Mouse (Mus musculus): ENCODE results near the gene Cep57l1.

DNA sequence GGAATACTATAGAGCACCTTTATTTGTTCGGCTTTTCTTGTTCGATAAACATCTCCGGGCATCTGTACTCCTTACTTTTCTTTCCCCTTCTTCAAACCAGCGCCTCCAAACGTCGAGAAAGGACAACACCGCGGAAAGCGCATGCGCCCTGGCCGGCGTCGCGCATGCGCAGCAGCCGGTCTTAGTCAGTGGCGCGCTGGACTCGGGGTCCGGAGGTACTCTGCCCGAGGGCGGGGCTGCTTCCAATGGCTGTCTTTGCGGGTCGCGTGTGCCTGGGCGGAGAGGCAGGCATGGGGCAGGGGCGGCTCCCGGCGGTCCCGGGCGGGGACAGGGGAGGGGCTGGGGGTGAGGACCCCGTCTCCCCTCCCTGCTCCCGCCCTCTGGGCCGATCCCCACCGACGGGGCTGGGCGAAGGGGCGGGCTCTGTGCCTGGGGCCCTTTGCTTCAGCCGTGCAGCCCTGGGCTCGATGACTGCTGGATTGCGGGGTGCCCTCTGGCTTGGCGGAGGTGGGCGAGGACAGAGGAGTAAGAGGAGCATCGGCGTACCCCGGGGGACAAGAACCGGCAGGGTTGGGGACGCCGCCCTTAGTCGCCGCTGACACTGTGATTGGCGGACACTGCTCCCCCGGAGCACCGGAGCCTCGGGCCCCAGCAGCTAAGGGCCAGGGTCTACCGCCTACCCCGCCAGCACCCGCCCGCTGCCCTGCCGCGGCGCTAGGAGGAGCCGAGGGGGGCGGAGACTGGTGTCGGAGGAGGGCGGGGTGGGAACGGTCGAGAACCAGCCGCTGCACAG is at the start of gene Cep57l1, which contains the start of gene Sesn1:
- TF ChIP-seq CTCF (IDR thresholded peaks at IDR 0.05; ENCODE audit: low read depth) (peak; percentile 29), EP300 (optimal IDR thresholded peaks at IDR 0.05) (no peak)
